Mouse (Mus musculus): Measurements from ENCODE around the gene Arhgdib. TPM values are rescaled to one million over a fixed set of nuclear protein-coding genes. Genes with fewer than 3 reads are reported as not detected.
"Not testable (repeated sequence)": the region's sequence is repeated elsewhere in the genome, so short reads cannot be mapped to it uniquely, and the experiment has no call there.

Gene Arhgdib
- polyA plus RNA-seq, 1 experiment from 2014 or later: 145 TPM

GRCm38 (mm10) chr6:136968877-136969276 lies 27.2 kb upstream of the Arhgdib start:
- not testable (repeated sequence) for H3K4me1 ChIP-seq
- H3K27ac ChIP-seq (replicated peaks): peak overlapping the region; percentile 72; the same call in 1 of the 2 replicates
- 0 out of 2 replicates have a peak, but pooled peaks have one; percentile 39 for ATAC-seq (ENCODE audit: insufficient number of reproducible peaks, low FRiP score, low TSS enrichment, low read depth)

GRCm38 (mm10) chr6:136967466-136967865 lies 25.8 kb upstream of the Arhgdib start:
- Histone ChIP-seq H3K27ac (replicated peaks) (no peak overlapping the region), H3K36me3 (no peaks in the 10 kb centered on the region), H3K4me2 (replicated peaks) (no peak overlapping the region), H3K4me3 (replicated peaks) (no peak overlapping the region), H3K9ac (no peak overlapping the region), H3K27me3 (no peaks in the 10 kb centered on the region), H3K9me3 (replicated peaks) (no peaks in the 10 kb centered on the region), H3K4me1 (peaks cover 4% of the 10 kb centered on the region; the same call in 1 of the 2 replicates)
- no peak for ATAC-seq (ENCODE audit: insufficient number of reproducible peaks, low FRiP score, low TSS enrichment, low read depth)
- 76% methylated on average over 4 of the region's 4 CpGs for WGBS

More at GRCm38 (mm10) chr6:136968877-136969276, 27.2 kb upstream of the Arhgdib start:
- not testable (repeated sequence) for H3K9me3 ChIP-seq (replicated peaks); H3K27me3 ChIP-seq; H3K4me3 ChIP-seq (replicated peaks); H3K4me2 ChIP-seq (replicated peaks); H3K36me3 ChIP-seq; H3K9ac ChIP-seq
- WGBS: 34% methylated on average over 4 of the region's 4 CpGs

- H3K27me3 ChIP-seq: no peaks in the 10 kb centered on the region
- no peak overlapping the region for H3K4me2 ChIP-seq (replicated peaks)
- ATAC-seq (ENCODE audit: insufficient number of reproducible peaks, low FRiP score, low TSS enrichment, low read depth): no peak
- WGBS: 65% methylated on average over 10 of the region's 10 CpGs
- H3K27ac ChIP-seq (replicated peaks): no peak overlapping the region
- H3K4me1 ChIP-seq: peaks cover 4% of the 10 kb centered on the region; the same call in 1 of the 2 replicates
- H3K9ac ChIP-seq: no peak overlapping the region
- no peaks in the 10 kb centered on the region for H3K36me3 ChIP-seq
- H3K4me3 ChIP-seq (replicated peaks): no peak overlapping the region
- no peaks in the 10 kb centered on the region for H3K9me3 ChIP-seq (replicated peaks)
These were observed 24.2 kb upstream of the Arhgdib start for GRCm38 (mm10) chr6:136965912-136966311.

GRCm38 (mm10) chr6:136964609-136965510 lies 23.2 kb upstream of the Arhgdib start:
- H3K27me3 ChIP-seq: no peaks in the 10 kb centered on the region
- H3K36me3 ChIP-seq: no peaks in the 10 kb centered on the region
- no peak overlapping the region for H3K4me2 ChIP-seq (replicated peaks)
- ATAC-seq (ENCODE audit: insufficient number of reproducible peaks, low FRiP score, low TSS enrichment, low read depth): no peak
- no peak overlapping the region for H3K9ac ChIP-seq
- whole genome bisulfite sequencing: 54% methylated on average over 13 of the region's 13 CpGs
- no peak overlapping the region for H3K27ac ChIP-seq (replicated peaks)
- no peaks in the 10 kb centered on the region for H3K9me3 ChIP-seq (replicated peaks)
- H3K4me1 ChIP-seq: peaks cover 4% of the 10 kb centered on the region; the same call in 1 of the 2 replicates
- no peak overlapping the region for H3K4me3 ChIP-seq (replicated peaks)

- Histone ChIP-seq H3K4me3 (replicated peaks) (no peak overlapping the region), H3K27me3 (no peaks in the 10 kb centered on the region), H3K4me2 (replicated peaks) (no peak overlapping the region), H3K9ac (no peak overlapping the region), H3K9me3 (replicated peaks) (no peaks in the 10 kb centered on the region), H3K27ac (replicated peaks) (no peak overlapping the region), H3K4me1 (peaks cover 4% of the 10 kb centered on the region; the same call in 1 of the 2 replicates), H3K36me3 (no peaks in the 10 kb centered on the region)
- ATAC-seq (ENCODE audit: insufficient number of reproducible peaks, low FRiP score, low TSS enrichment, low read depth): no peak
- WGBS: 64% methylated on average over 11 of the region's 11 CpGs
These were observed 21.3 kb upstream of the Arhgdib start for GRCm38 (mm10) chr6:136962957-136963356.

- H3K4me1 ChIP-seq: no peaks in the 10 kb centered on the region
- no peaks in the 10 kb centered on the region for H3K9me3 ChIP-seq (replicated peaks)
- H3K27ac ChIP-seq (replicated peaks): no peak overlapping the region
- no peak for ATAC-seq (ENCODE audit: insufficient number of reproducible peaks, low FRiP score, low TSS enrichment, low read depth)
- no peaks in the 10 kb centered on the region for H3K36me3 ChIP-seq
- H3K4me3 ChIP-seq (replicated peaks): no peak overlapping the region
- no peak overlapping the region for H3K9ac ChIP-seq
- WGBS: 60% methylated on average over 11 of the region's 11 CpGs
- H3K27me3 ChIP-seq: no peaks in the 10 kb centered on the region
- no peak overlapping the region for H3K4me2 ChIP-seq (replicated peaks)
These were observed 17.4 kb upstream of the Arhgdib start for GRCm38 (mm10) chr6:136959131-136959530.

GRCm38 (mm10) chr6:136957062-136957461 lies 15.4 kb upstream of the Arhgdib start:
- ATAC-seq (ENCODE audit: insufficient number of reproducible peaks, low FRiP score, low TSS enrichment, low read depth): no peak
- no peaks in the 10 kb centered on the region for H3K9me3 ChIP-seq (replicated peaks)
- H3K4me1 ChIP-seq: no peaks in the 10 kb centered on the region
- 71% methylated on average over 7 of the region's 7 CpGs for WGBS
- no peak overlapping the region for H3K4me3 ChIP-seq (replicated peaks)
- no peak overlapping the region for H3K27ac ChIP-seq (replicated peaks)
- H3K27me3 ChIP-seq: no peaks in the 10 kb centered on the region
- H3K9ac ChIP-seq: no peak overlapping the region
- no peaks in the 10 kb centered on the region for H3K36me3 ChIP-seq
- H3K4me2 ChIP-seq (replicated peaks): no peak overlapping the region

GRCm38 (mm10) chr6:136955240-136955639 lies 13.5 kb upstream of the Arhgdib start:
- ATAC-seq (ENCODE audit: insufficient number of reproducible peaks, low FRiP score, low TSS enrichment, low read depth): no peak
- no peak overlapping the region for H3K4me2 ChIP-seq (replicated peaks)
- WGBS: 76% methylated on average over 3 of the region's 3 CpGs
- H3K36me3 ChIP-seq: no peaks in the 10 kb centered on the region
- H3K27ac ChIP-seq (replicated peaks): no peak overlapping the region
- H3K27me3 ChIP-seq: no peaks in the 10 kb centered on the region
- no peaks in the 10 kb centered on the region for H3K9me3 ChIP-seq (replicated peaks)
- H3K4me3 ChIP-seq (replicated peaks): no peak overlapping the region
- no peaks in the 10 kb centered on the region for H3K4me1 ChIP-seq
- no peak overlapping the region for H3K9ac ChIP-seq

- no peak overlapping the region for H3K4me3 ChIP-seq (replicated peaks)
These were observed 13.0 kb upstream of the Arhgdib start for GRCm38 (mm10) chr6:136954715-136955114.

GRCm38 (mm10) chr6:136954192-136954591 lies 12.5 kb upstream of the Arhgdib start:
- no peaks in the 10 kb centered on the region for H3K9me3 ChIP-seq (replicated peaks)
- no peak for ATAC-seq (ENCODE audit: insufficient number of reproducible peaks, low FRiP score, low TSS enrichment, low read depth)
- no peaks in the 10 kb centered on the region for H3K36me3 ChIP-seq
- H3K27me3 ChIP-seq: no peaks in the 10 kb centered on the region
- H3K4me3 ChIP-seq (replicated peaks): no peak overlapping the region
- no peak overlapping the region for H3K27ac ChIP-seq (replicated peaks)
- H3K4me2 ChIP-seq (replicated peaks): no peak overlapping the region
- no peaks in the 10 kb centered on the region for H3K4me1 ChIP-seq
- no peak overlapping the region for H3K9ac ChIP-seq
- 69% methylated on average over 6 of the region's 6 CpGs for WGBS

More at GRCm38 (mm10) chr6:136954715-136955114, 13.0 kb upstream of the Arhgdib start:
- Histone ChIP-seq H3K9me3 (replicated peaks) (no peaks in the 10 kb centered on the region), H3K36me3 (no peaks in the 10 kb centered on the region), H3K4me2 (replicated peaks) (no peak overlapping the region), H3K9ac (no peak overlapping the region), H3K27me3 (no peaks in the 10 kb centered on the region), H3K4me1 (no peaks in the 10 kb centered on the region), H3K27ac (replicated peaks) (no peak overlapping the region)
- ATAC-seq (ENCODE audit: insufficient number of reproducible peaks, low FRiP score, low TSS enrichment, low read depth): no peak
- 83% methylated on average over 8 of the region's 8 CpGs for WGBS

- no peaks in the 10 kb centered on the region for H3K4me1 ChIP-seq
- 82% methylated on average over 9 of the region's 9 CpGs for WGBS
- no peak for ATAC-seq (ENCODE audit: insufficient number of reproducible peaks, low FRiP score, low TSS enrichment, low read depth)
- H3K9ac ChIP-seq: no peak overlapping the region
- no peaks in the 10 kb centered on the region for H3K27me3 ChIP-seq
- H3K9me3 ChIP-seq (replicated peaks): no peaks in the 10 kb centered on the region
- no peak overlapping the region for H3K4me3 ChIP-seq (replicated peaks)
- H3K4me2 ChIP-seq (replicated peaks): no peak overlapping the region
- H3K27ac ChIP-seq (replicated peaks): no peak overlapping the region
- no peaks in the 10 kb centered on the region for H3K36me3 ChIP-seq
These were observed 11.2 kb upstream of the Arhgdib start for GRCm38 (mm10) chr6:136952930-136953329.
